Mouse (Mus musculus) lung, postnatal 4 days (tissue): ENCODE data around the gene Stx1b.
"Not testable (repeated sequence)": the region's sequence is repeated elsewhere in the genome, so short reads cannot be mapped to it uniquely, and the experiment has no call there.

Experiments
- DNase-seq, 2 experiments: peaks; one replicate each; pipeline ENCODE4 v3.0.0; 2021

Gene Stx1b

DNA sequence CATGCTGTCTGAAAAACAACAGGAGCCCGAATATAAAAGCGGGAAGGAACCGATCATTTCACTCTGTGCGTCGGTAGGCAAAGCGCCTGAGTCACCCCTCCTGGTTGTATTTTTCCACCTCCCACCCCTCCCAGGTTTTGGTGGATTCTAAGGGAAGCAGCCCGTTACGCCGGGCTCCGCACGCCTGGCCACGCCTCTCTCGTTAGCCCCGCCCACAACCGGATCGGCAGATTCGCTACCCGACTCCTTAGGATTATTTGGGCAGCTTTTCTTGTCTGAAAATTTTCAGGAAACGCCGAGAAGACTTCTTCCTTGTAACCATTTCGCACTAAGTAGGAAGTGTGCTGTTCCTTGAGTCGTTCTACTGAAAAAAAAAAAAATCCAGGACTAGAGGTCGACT, 47.9 kb downstream of the Stx1b start, which contains the start of gene Setd1a:
Gene Setd1a, plus strand, starts transcription at position 245 of the 400 bp plus-strand sequence.
- DNase-seq, result peak; percentile 89 to 92

DNA sequence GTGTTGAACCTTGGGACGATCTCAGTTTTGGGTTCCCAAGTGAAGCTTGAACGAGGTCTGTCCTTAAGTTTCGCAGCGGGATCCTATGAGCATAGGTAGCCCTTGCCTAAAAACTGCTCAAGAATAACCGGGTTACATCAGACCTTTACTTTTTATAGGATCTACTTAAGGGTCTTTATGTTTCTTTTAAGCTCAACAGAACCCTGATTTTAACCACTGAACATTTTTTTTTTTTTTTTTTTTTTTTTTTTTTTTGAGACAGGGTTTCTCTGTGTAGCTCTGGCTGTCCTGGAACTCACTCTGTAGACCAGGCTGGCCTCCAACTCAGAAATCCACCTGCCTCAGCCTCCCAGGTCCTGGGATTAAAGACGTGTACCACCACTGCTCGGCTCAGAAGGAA, 48.5 kb downstream of the Stx1b start:
- DNase-seq, result not testable (repeated sequence)

DNA sequence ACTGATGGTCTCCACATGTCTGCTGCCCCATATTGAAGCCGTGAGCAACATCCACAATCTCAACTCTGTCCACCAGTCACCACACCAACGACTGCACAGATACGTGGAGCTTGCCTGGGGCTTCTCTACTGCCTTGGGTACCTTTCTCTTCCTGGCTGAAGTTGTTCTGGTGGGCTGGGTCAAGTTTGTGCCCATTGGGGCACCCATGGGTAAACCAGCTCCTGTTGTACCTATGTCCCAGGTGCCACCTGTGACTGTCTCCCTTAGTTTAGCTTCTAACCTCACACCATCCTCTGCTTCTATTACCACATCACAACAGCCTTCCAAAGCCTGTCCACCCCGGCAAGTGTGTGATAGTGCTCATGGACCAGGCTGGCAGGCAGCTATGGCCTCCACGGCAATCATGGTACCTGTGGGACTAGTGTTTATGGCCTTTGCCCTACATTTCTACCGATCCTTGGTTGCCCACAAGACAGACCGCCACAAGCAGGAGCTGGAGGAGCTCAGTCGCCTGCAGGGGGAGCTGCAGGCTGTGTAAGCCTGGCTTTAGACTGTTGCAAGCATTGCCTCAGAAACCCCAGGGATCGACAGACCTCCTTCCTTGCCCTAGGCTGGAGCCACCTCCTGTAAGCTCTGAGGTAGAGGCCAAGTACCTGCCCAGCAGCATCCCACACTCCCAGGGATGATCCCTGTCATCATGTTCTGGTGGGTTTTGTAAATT, 50.5 kb downstream of the Stx1b start:
- peak; percentile 81 to 82 for DNase-seq

DNA sequence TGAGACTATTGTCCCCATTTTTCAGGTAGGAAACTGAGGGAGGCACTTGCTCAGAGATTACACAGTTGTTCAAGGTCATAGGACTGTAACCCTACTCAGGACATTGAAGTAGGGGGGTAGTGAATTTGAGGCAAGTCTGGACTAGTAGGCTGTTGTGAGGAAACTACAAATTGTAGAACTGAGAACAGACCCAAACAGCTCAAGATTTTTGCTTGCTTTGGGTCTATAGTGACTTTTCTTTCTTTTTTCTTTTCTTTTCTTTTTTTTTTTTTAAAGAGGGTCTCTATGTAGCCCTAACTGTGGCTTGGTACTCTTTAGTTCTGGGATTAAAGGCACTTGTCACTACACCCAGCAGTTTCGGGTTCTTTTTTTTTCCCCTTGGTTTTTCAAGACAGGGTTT, 51.8 kb downstream of the Stx1b start:
- DNase-seq, result no peak

DNA sequence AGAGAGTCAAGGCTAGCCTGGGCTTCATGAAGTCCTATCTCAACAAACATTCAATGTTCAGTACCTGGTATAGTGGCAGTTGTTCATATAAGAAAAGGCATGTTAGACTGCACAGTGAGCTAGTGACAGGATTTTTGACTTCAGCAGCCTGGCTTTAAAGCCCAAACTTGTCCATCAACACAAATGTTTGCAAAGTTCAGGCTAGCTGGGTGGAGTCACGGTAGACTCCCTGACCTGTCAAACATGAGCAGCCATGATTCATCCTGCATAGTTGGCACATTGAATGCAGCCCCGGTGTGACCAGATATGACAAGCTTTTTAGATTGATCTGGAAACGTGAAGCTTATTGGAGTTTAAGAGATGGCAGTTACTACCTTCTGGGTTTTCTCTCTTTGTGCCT, 52.3 kb downstream of the Stx1b start:
- DNase-seq, result no peak

DNA sequence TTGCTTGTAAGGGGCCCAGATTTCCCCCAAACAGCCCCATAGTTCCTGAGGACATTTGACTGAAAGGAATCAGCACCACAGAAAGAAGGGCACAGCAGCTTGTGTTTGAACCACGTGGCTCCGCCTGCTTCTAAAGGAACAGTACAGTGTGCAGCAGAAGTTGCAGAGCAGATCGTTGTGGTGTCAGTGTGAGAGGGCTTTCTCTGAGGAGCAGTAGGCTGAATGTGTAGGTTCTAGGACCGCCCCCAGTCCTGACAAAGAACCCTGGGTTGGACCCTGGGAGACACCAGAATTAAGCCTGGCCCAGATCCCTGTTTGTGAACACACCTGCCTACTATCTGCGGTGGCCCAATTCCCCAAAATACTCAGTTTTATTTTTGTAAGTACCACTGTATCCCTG, 53.1 kb downstream of the Stx1b start:
- no peak for DNase-seq

DNA sequence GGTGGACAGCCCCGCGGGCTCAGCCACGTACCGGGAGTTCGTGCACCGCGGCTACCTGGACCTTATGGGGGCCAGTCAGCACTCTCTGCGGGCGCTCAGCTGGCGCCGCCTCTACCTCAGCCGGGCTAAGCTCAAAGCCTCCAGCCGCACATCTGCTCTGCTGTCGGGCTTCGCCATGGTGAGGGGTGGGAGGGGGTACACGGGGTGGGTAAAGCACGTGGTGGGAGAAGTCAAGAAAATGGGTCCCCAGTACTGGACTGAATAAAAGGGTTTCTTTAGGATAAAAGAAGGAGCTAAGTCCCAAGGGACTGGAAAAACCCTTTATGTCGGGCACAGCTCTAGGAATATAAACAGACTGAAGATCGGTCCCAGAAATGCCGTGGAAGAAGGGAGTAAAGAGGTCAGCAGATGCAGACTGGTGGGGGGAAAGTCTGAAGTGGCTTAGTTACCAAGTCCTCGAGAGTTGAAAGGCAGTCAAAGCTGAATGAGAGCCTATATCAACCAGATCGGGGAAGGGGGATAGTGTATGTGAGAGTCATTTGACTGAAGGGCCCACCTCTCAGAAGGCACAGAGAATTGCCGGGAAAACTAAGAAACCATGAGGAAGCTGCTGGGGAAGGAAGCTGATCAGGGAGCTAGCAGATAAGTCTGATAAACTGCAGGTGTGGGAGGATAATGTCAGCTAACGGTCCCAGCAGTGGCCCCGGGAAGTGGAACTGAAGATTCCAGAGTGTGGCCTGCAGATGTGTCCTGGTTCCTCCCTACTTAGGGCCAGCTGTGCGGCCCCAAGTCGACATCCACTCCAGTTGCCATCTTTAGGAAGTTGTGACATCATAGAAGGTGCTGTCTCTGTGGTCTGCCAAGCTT, 54.1 kb downstream of the Stx1b start:
- DNase-seq, result no peak

DNA sequence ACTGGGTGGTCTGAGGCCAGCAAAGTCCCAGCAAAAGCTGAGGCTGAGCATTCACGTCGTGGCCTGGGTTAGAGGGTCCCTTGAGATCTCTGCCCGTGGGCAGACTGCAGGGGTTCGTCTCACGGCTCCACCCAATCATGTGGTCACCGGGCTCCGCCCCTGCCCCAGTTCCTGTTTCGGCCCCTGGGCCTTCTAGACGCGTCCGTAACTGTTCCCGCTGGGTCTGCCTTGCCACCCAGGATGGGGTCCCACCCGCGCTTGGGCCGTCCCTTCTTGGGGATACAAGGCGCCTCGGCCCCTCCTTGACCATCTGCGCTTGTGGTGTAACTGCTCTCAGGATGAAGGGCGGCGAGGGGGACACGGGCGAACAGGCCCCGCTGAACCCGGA, 54.7 kb downstream of the Stx1b start, which contains the start of gene Orai3:
Gene Orai3, plus strand, starts transcription at position 165 of the 388 bp plus-strand sequence.
- peak; percentile 92 to 94 for DNase-seq

DNA sequence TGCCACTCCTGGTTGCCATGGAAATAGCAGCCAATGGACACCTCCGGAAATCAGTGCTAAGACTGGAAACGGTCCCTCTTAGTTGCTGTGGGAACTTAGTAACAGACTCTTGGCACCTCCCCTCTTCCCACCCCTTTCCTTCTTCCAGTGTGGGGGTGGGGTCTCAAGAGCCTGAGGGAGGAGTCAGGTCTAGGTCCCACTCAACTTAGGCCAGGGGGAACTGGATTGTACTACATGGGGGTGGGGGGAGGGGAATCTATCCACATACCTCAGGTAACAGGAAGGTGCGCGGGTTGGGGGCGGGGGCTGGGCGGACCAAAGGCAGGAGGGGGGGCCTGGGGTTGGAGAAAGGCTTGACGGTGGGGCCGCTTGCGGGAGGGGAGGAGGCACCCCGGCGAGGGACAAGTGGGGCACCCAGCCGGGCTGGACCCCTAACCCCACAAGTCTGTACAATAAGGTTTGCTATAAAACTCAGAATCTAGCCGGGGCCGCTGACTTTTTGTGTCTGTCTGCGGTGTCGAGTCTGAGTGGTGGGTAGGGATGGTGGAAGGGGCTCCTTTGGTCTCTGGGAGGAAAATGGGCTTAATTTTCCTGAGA, 55.3 kb downstream of the Stx1b start:
- peak; percentile 97 for DNase-seq

DNA sequence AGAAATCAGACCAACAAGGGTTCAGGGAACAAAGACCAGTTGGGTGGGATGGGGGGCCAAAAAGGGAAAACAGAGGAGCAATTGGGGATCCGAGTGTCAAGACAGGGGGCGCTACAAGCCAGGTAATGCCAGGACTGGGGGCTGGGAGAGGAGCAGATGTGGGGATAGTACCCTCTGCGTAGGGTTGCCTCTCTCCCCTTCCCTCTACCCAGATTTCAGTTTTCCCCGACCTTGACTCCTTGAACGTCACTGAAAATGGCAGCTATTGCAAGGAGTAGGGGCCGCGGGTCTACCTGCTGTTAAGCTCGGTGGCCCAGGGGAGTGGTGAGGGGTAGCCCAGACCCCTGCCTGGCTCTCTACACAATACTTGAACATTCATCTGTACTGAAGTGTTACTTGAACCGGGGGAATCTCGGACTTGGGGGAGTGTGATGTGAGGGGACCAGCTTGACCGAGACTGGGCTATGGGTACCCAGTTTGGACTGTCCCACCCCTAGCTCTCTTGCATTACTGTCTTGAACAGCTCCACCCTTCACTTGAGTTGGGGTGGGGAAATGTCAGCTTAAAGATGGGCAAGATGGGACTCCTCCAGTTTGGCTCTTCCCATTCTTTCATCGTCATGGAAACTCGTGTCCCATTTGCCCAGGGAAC, 55.9 kb downstream of the Stx1b start:
- no peak for DNase-seq

DNA sequence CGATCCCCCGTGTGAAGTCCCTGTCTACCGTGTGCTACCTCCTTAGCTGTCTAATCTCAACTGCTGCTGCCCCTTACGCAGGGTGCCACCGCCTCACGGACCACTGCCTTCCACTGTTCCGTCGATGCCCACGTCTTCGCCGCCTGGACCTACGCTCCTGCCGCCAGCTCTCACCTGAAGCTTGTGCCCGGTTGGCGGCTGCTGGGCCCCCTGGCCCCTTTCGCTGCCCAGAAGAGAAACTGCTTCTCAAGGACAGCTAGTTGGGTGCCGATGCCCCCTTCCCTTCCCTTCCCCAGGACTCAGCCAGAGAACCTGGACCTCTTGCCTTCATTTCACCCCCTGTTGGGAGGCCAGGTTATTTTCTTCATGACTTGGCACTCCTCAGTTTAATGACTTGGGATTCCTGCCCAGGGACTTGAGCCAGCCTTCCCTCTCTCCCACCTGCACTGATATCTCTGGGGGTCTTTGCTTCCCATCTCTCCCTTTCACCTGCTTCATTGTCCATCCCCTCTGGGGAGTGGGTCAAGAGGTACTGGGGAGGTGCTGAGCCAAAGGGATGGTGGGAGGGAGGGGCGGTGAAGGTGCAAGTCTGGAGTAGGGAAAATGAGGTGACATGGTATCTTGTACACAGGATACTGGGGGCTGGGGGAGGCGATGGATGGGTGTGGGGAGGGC, 56.5 kb downstream of the Stx1b start:
- DNase-seq, result no peak

DNA sequence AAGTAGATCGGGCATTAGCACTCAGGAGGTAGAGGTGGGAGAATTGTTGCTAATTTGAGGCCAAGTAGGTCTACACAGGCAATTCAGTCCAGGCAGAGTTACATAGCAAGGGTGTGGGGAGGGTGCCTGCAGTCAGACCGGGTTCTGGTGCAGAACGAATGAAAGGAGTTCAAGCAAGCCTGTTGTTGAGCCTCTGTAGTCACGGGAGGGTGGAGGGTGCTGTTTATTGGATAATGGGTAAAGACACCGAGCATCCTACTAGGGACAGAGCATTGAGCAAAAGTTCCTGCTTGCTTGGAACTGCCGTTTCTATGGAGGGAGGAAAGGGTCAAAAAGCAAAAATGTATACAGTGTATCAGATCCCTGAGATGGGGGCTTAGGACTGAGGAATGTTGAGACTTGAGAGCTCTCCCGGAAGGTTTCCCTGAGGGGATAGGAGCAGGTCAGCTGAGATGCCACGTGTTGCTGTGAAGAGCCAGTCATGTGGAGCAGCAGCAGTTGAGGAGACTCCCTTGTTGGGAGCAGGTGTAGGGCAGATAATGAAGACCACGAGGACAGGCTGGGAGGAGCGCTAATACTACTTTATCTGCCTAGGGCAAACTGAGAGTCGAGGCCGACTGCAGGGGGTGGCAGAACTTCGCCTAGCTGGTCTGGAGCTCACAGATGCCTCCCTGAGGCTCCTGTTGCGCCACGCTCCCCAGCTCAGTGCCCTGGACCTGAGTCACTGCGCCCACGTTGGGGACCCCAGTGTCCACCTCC, 57.3 kb downstream of the Stx1b start:
- DNase-seq, result no peak

DNA sequence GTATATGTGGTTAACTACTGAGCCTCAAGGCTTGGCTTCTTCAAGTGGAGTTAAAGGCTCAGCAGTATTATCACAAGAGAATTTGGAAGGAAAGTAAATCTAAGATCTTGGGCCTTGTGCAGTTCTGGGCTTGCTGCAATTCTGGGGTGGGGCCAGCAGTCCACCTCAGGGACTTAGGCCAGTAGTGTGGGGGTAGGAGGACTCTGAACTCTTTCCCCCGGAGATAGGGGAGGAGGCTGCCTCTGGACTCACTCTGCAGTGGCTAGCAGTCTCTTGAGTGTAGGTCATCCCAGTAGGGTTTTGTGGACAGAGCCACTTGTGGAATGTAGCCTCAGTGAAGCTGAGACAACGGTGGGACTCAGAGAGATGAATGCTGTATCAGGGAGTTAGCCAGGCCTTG, 58.6 kb downstream of the Stx1b start:
- no peak for DNase-seq

DNA sequence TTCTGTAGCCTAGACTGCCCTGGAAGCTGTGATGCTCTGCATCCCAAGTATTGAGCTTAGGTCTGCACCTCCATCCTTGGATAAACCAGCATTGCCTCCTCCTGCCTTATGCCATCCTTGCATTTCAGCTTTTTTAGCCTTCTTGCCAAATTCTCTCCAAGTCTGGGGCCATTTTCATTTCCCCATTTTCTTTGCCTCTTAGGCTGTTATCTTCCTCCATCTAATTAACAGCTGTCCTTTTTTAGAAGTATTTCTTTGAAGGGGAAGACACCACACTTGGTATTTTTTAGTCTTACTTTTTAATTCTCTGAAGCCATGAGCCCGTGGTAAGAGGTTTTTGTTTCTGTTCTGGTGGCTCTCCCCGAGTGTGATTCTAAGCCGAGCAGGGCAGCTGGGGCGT, 60.7 kb downstream of the Stx1b start:
- DNase-seq, result no peak

DNA sequence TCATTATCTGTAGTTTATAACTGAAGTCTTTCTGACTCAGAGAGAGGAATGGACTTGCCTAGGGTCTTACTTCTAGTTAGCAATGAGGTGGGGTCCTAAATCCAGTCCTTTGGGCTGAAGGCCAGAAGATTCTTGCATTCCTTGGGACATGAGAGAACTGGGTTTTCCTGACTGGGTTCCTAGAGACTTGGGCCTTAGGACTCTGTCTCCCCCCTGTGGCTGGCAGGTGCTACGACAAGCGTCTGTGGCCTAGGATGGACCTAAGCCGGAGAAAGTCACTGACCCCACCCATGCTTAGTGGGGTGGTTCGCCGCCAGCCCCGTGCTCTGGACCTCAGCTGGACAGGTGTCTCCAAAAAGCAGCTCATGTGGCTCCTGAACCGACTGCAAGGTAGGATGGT, 63.3 kb downstream of the Stx1b start:
- peak; percentile 73 to 84 for DNase-seq

DNA sequence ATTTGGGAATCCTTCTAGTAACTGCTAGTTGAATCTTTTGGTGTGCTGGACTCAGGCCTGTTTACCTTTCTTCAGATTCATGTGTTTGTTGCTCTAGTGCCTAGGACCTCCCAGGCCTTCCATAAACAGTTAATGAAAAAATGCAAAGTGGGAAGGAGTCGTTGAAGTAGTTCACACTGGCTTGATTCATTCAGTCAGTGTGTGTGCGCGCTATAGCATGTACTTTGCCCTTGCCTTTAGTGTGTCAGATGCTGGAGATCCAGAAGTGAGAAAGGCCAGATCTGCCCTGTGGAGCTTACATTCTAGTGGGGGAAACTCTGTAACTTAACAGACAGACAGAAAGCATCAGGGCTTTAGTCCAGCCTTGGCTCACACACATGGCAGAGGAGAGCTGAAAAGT, 63.9 kb downstream of the Stx1b start:
- DNase-seq, result no peak

DNA sequence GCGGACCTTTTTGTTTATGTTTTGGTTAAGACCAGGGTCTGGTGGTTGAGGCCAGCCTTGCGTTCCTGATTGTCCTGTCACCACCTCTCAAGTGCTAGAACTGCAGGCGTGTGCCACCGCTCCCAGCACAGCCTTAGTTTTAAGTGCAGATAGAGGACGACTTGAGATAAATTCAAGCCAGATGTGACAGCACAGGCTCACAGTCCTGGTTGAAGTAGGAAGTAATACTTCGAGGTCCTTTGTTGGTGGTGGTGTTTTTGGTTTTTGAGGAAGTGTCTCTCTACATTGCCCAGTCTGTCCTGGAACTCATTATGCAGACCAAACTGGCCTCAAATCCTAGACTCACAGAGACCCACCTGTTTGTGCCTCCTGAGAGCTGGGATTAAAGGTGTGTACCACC, 64.6 kb downstream of the Stx1b start:
- no peak for DNase-seq
